Mouse (Mus musculus) MEL (cell line): ENCODE measurements around the gene Net1. TPM values are rescaled to one million over a fixed set of nuclear protein-coding genes. Genes with fewer than 3 reads are reported as not detected.

Experiments
- DNase-seq: peaks from one replicate; pipeline ENCODE4 v3.0.0; 2011; ENCODE audit warnings: low read depth, low spot score
- H3K27ac ChIP-seq: 2 replicates; pipeline ENCODE4 v1.5.1; 2012; ENCODE audit warnings: low read depth, mild to moderate bottlenecking, control low read depth, low read length, moderate library complexity; ENCODE audit not compliant: control insufficient read depth
- H3K27me3 ChIP-seq, 2 experiments: fragments of 150-350 bp in 1 of 2; sonication (generic) in 1 of 2; 2 replicates each; pipeline ENCODE4 v1.6.1; 2012; ENCODE audit warnings: low read length in 2 of 2, mild to moderate bottlenecking in 2 of 2, improper control_type of control experiment in 1 of 2, moderate library complexity in 1 of 2; ENCODE audit not compliant: insufficient read depth in 2 of 2, control insufficient read depth in 1 of 2
- H3K36me3 ChIP-seq, 2 experiments: 2 replicates each; pipeline ENCODE4 v1.6.1; 2012 to 2014; ENCODE audit warnings: low read length in 2 of 2, improper control_type of control experiment in 1 of 2, inconsistent platforms in 1 of 2, mild to moderate bottlenecking in 1 of 2; ENCODE audit not compliant: insufficient read depth in 2 of 2, control insufficient read depth in 1 of 2
- H3K4me1 ChIP-seq, 2 experiments: fragments of 150-350 bp in 1 of 2; sonication (generic) in 1 of 2; 2 replicates each; pipeline ENCODE4 v1.6.1; 2012; ENCODE audit warnings: low read length in 2 of 2, improper control_type of control experiment in 1 of 2, mild to moderate bottlenecking in 1 of 2; ENCODE audit not compliant: insufficient read depth in 2 of 2, control insufficient read depth in 1 of 2
- H3K4me3 ChIP-seq, 2 experiments: fragments of 150-350 bp in 1 of 2; sonication (generic) in 1 of 2; 2 replicates each; pipeline ENCODE4 v1.5.1; 2012; ENCODE audit warnings: low read depth in 2 of 2, low read length in 2 of 2, mild to moderate bottlenecking in 2 of 2, moderate library complexity in 2 of 2, control low read depth in 1 of 2, improper control_type of control experiment in 1 of 2; ENCODE audit not compliant: control insufficient read depth in 1 of 2, insufficient read depth in 1 of 2
- H3K79me2 ChIP-seq: 2 replicates; pipeline ENCODE4 v1.6.1; 2012; ENCODE audit warnings: mild to moderate bottlenecking, low read length, moderate library complexity; ENCODE audit not compliant: control insufficient read depth, poor library complexity, insufficient read depth
- H3K9ac ChIP-seq: 2 replicates; pipeline ENCODE4 v1.6.1; 2012; ENCODE audit warnings: low read depth, mild to moderate bottlenecking, control low read depth, low read length, moderate library complexity; ENCODE audit not compliant: control insufficient read depth, poor library complexity, severe bottlenecking
- H3K9me3 ChIP-seq: fragments of 150-350 bp; sonication (generic); replicated peaks from 2 replicates; pipeline ENCODE4 v1.6.1; 2012; ENCODE audit warnings: mild to moderate bottlenecking, low read length, improper control_type of control experiment, moderate library complexity; ENCODE audit not compliant: insufficient read depth
- CHD1 ChIP-seq: IDR thresholded peaks from 2 replicates; pipeline ENCODE4 v1.6.1; 2012; ENCODE audit warnings: low read depth, mild to moderate bottlenecking, inconsistent platforms, low read length, improper control_type of control experiment
- CTCF ChIP-seq, 3 experiments: IDR thresholded peaks in 2 of 3; conservative IDR thresholded peaks in 1 of 3; 2 replicates each; pipeline ENCODE4 v1.5.1; 2011 to 2012; ENCODE audit warnings: low read length in 3 of 3, low read depth in 2 of 3, mild to moderate bottlenecking in 2 of 3, improper control_type of control experiment in 1 of 3, inconsistent platforms in 1 of 3, mixed read lengths in 1 of 3, moderate library complexity in 1 of 3; ENCODE audit not compliant: control insufficient read depth in 1 of 3, insufficient read depth in 1 of 3, poor library complexity in 1 of 3, severe bottlenecking in 1 of 3
- E2F4 ChIP-seq: IDR thresholded peaks from 2 replicates; pipeline ENCODE4 v1.6.1; 2011; ENCODE audit warnings: low read depth, low read length, improper control_type of control experiment, borderline replicate concordance
- ELF1 ChIP-seq: IDR thresholded peaks from 2 replicates; pipeline ENCODE4 v1.6.1; 2014; ENCODE audit warnings: low read depth, mild to moderate bottlenecking, inconsistent platforms, low read length, improper control_type of control experiment, moderate library complexity
- EP300 ChIP-seq, 2 experiments: IDR thresholded peaks; 2 replicates each; pipeline ENCODE4 v1.6.1; 2011; ENCODE audit warnings: improper control_type of control experiment in 2 of 2, low read length in 2 of 2, low read depth in 1 of 2, mild to moderate bottlenecking in 1 of 2
- ETS1 ChIP-seq: IDR thresholded peaks from 2 replicates; pipeline ENCODE4 v1.6.1; 2012; ENCODE audit warnings: low read depth, mild to moderate bottlenecking, inconsistent platforms, low read length, improper control_type of control experiment, moderate library complexity
- GABPA ChIP-seq: IDR thresholded peaks from 2 replicates; pipeline ENCODE4 v1.6.1; 2012; ENCODE audit warnings: low read depth, mild to moderate bottlenecking, inconsistent platforms, low read length, improper control_type of control experiment, moderate library complexity
- GATA1 ChIP-seq: IDR thresholded peaks from 2 replicates; pipeline ENCODE4 v1.6.1; 2011; ENCODE audit warnings: low read depth, low read length, improper control_type of control experiment
- HCFC1 ChIP-seq: IDR thresholded peaks from 2 replicates; pipeline ENCODE4 v1.6.1; 2012; ENCODE audit warnings: low read depth, mild to moderate bottlenecking, inconsistent platforms, low read length, improper control_type of control experiment, moderate library complexity
- JUND ChIP-seq: IDR thresholded peaks from 2 replicates; pipeline ENCODE4 v1.6.1; 2011; ENCODE audit warnings: low read depth, mild to moderate bottlenecking, improper control_type of control experiment, low read length
- KAT2A ChIP-seq: conservative IDR thresholded peaks from 2 replicates; pipeline ENCODE4 v1.6.1; 2012; ENCODE audit warnings: low read depth, low read length, improper control_type of control experiment, inconsistent platforms
- MEF2A ChIP-seq: IDR thresholded peaks from 2 replicates; pipeline ENCODE4 v1.6.1; 2014; ENCODE audit warnings: low read depth, mild to moderate bottlenecking, inconsistent platforms, low read length, improper control_type of control experiment; ENCODE audit not compliant: poor library complexity, insufficient replicate concordance, severe bottlenecking; ENCODE audit errors: extremely low read depth
- MXI1 ChIP-seq: IDR thresholded peaks from 2 replicates; pipeline ENCODE4 v1.6.1; 2011; ENCODE audit warnings: mild to moderate bottlenecking, low read depth, low read length, improper control_type of control experiment
- MYB ChIP-seq: IDR thresholded peaks from 2 replicates; pipeline ENCODE4 v1.6.1; 2011; ENCODE audit warnings: mild to moderate bottlenecking, low read depth, low read length, improper control_type of control experiment
- NRF1 ChIP-seq: IDR thresholded peaks from 2 replicates; pipeline ENCODE4 v1.6.1; 2014; ENCODE audit warnings: low read depth, mild to moderate bottlenecking, inconsistent platforms, low read length, improper control_type of control experiment, moderate library complexity; ENCODE audit not compliant: poor library complexity, insufficient read depth, severe bottlenecking
- POLR2A ChIP-seq, 2 experiments: IDR thresholded peaks; 2 replicates each; pipeline ENCODE4 v1.6.1; 2011 to 2012; ENCODE audit warnings: low read length in 2 of 2, mild to moderate bottlenecking in 2 of 2, control low read depth in 1 of 2, improper control_type of control experiment in 1 of 2, low read depth in 1 of 2, moderate library complexity in 1 of 2; ENCODE audit not compliant: control insufficient read depth in 1 of 2, insufficient read depth in 1 of 2, poor library complexity in 1 of 2
- POLR2AphosphoS2 ChIP-seq: IDR thresholded peaks from 2 replicates; pipeline ENCODE4 v1.6.1; 2011; ENCODE audit warnings: low read length, improper control_type of control experiment
- POLR2AphosphoS5 ChIP-seq: IDR thresholded peaks from 2 replicates; pipeline ENCODE4 v1.6.1; 2012; ENCODE audit warnings: low read depth, borderline replicate concordance, mild to moderate bottlenecking, inconsistent platforms, low read length, moderate library complexity, mixed read lengths
- RCOR1 ChIP-seq: IDR thresholded peaks from 2 replicates; pipeline ENCODE4 v1.6.1; 2012; ENCODE audit warnings: low read depth, mild to moderate bottlenecking, inconsistent platforms, low read length, improper control_type of control experiment
- SIN3A ChIP-seq: IDR thresholded peaks from 2 replicates; pipeline ENCODE4 v1.6.1; 2012; ENCODE audit warnings: low read length, improper control_type of control experiment, inconsistent platforms
- SMC3 ChIP-seq: IDR thresholded peaks from 2 replicates; pipeline ENCODE4 v1.6.1; 2011; ENCODE audit warnings: low read depth, low read length, improper control_type of control experiment
- TBP ChIP-seq: IDR thresholded peaks from 2 replicates; pipeline ENCODE4 v1.8.0; 2011; ENCODE audit warnings: low read depth, low read length, improper control_type of control experiment
- TCF12 ChIP-seq: IDR thresholded peaks from 2 replicates; pipeline ENCODE4 v1.6.1; 2014; ENCODE audit warnings: low read depth, mild to moderate bottlenecking, inconsistent platforms, low read length, improper control_type of control experiment, moderate library complexity
- ZMIZ1 ChIP-seq: IDR thresholded peaks from 2 replicates; pipeline ENCODE4 v1.6.1; 2012; ENCODE audit warnings: low read depth, mild to moderate bottlenecking, inconsistent platforms, low read length, improper control_type of control experiment, moderate library complexity
- ZNF384 ChIP-seq: IDR thresholded peaks from 2 replicates; pipeline ENCODE4 v1.6.1; 2012; ENCODE audit warnings: low read depth, mild to moderate bottlenecking, inconsistent platforms, low read length, improper control_type of control experiment
- polyA plus RNA-seq, 2 experiments: library from polyadenylated mRNA; stranded (reverse) in 1 of 2; unstranded in 1 of 2; fragments of >175 nt in 1 of 2; fragments of >200 nt in 1 of 2; gene quantifications; 2 replicates each; pipeline versions ENCODE4 v1.2.1 to v1.2.4; 2012; ENCODE audit warnings: low replicate concordance in 2 of 2, low read depth in 1 of 2; ENCODE audit not compliant: insufficient read length in 2 of 2, insufficient read depth in 1 of 2, missing spikeins in 1 of 2
- total RNA-seq: library from RNA; depleted of rRNA; stranded (reverse); fragments of 300-350 nt; gene quantifications from 2 replicates; pipeline ENCODE4 v1.2.3, GENCODE M21; 2012

Gene Net1
- total and polyA plus RNA-seq, 3 experiments: 29.8 to 125 (median 63.2) TPM

DNA sequence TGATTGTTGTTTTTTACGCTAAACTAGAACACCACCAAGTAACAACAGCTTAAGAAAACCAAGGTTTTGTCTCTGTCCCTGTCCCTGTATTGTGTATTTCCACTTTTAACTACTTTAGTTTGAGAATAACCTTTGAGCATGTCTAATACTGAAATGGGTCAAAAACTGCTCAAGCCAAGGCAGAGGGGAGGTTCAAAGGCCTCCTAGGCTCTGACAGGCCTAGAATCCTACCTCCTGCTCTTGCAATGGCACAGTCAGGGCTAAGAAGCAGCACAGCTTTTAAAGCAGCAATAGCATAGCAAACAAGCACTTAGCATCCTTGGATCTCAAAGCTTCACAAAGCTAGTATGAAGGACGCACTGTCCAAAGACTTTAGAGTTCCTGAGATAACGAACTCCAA is 28.9 kb downstream of the Net1 start:
- no peak overlapping the region for H3K4me3 ChIP-seq
- no peak for TF ChIP-seq KAT2A
- TF ChIP-seq EP300 (IDR thresholded peaks at IDR 0.05; ENCODE audit: low read depth in 1 of 2, low read length in 2 of 2): no peak
- no peak for TF ChIP-seq MYB
- no peak for TF ChIP-seq POLR2AphosphoS2
- no peak for TF ChIP-seq JUND
- TF ChIP-seq SMC3: no peak
- no peak for TF ChIP-seq ELF1
- no peak for TF ChIP-seq GATA1
- TF ChIP-seq MXI1: no peak
- no peak for TF ChIP-seq ETS1
- TF ChIP-seq CHD1: no peak
- no peak for TF ChIP-seq TCF12
- TF ChIP-seq ZNF384: no peak
- no peak for TF ChIP-seq TBP
- H3K9me3 ChIP-seq: no peaks in the 10 kb centered on the region
- H3K79me2 ChIP-seq: peaks cover 27% of the 10 kb centered on the region
- H3K27me3 ChIP-seq: no peaks in the 10 kb centered on the region
- H3K36me3 ChIP-seq: peaks cover 19 to 21% of the 10 kb centered on the region in 2 experiments
- no peak overlapping the region for H3K9ac ChIP-seq
- H3K4me1 ChIP-seq: peaks cover 2 to 4% of the 10 kb centered on the region in 2 experiments; a peak in 2 of 4 replicates
- H3K27ac ChIP-seq: no peak overlapping the region
- DNase-seq: no peak

DNA sequence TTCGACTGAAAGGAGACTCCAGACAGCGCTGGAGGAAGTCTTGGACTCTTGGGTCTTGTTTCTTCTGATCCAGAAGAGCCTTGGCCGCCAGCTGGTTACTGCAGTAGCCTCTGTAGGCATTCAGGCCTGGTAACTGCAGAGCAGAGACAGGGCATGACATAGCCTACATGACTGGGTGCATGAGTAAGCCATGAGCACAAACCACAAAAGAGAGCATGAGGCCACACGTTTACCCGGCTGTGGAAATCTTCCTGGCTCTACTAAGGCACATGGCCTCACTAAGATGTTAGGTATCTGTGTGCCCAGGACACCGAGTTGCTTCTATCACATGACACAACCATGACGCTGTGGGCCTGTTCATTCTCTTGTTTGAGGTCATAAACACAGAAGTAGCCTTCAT is 31.4 kb downstream of the Net1 start:
- Histone ChIP-seq H3K4me3 (no peak overlapping the region), H3K27ac (no peak overlapping the region)
- no peak for TF ChIP-seq E2F4
- no peak for TF ChIP-seq TCF12
- no peak for TF ChIP-seq SMC3
- TF ChIP-seq, all 39 proteins: peak for 0
- H3K9me3 ChIP-seq: no peaks in the 10 kb centered on the region
- DNase-seq: no peak
- H3K36me3 ChIP-seq: peaks cover 10 to 22% of the 10 kb centered on the region in 2 experiments
- peaks cover 0 to 3% of the 10 kb centered on the region in 2 experiments; a peak in 1 of 4 replicates for H3K4me1 ChIP-seq
- no peaks in the 10 kb centered on the region for H3K27me3 ChIP-seq
- peaks cover 12% of the 10 kb centered on the region for H3K79me2 ChIP-seq
- H3K9ac ChIP-seq: no peak overlapping the region

GRCm38 (mm10) chr13:3877679-3878220 is 40.3 kb downstream of the Net1 start:
- peaks cover 3 to 4% of the 10 kb centered on the region in 2 experiments; a peak in 1 of 4 replicates for H3K4me1 ChIP-seq
- H3K27ac ChIP-seq: no peak overlapping the region
- H3K36me3 ChIP-seq: peaks cover 3% of the 10 kb centered on the region in 2 experiments; a peak in 2 of 4 replicates
- DNase-seq: no peak
- H3K9me3 ChIP-seq: no peaks in the 10 kb centered on the region
- no peak overlapping the region for H3K4me3 ChIP-seq
- H3K79me2 ChIP-seq: no peaks in the 10 kb centered on the region
- TF ChIP-seq TCF12: no peak
- TF ChIP-seq SIN3A: no peak
- TF ChIP-seq MXI1: no peak
- no peak for TF ChIP-seq ZNF384
- no peak for TF ChIP-seq NRF1
- TF ChIP-seq MEF2A: no peak
- no peak for TF ChIP-seq HCFC1
- TF ChIP-seq MYB: no peak
- TF ChIP-seq KAT2A: no peak
- TF ChIP-seq RCOR1: no peak
- no peak for TF ChIP-seq TBP
- no peak for TF ChIP-seq ZMIZ1
- no peak for TF ChIP-seq POLR2AphosphoS5
- TF ChIP-seq GABPA: no peak
- no peak for TF ChIP-seq POLR2A (IDR thresholded peaks at IDR 0.05; ENCODE audit: control insufficient read depth in 1 of 2, insufficient read depth in 1 of 2, low read depth in 1 of 2, low read length in 2 of 2, poor library complexity in 1 of 2)
- no peak for TF ChIP-seq CTCF (IDR thresholded peaks at IDR 0.05 in 2 of 3, conservative IDR thresholded peaks at IDR 0.05 in 1 of 3; ENCODE audit: control insufficient read depth in 1 of 3, insufficient read depth in 1 of 3, low read depth in 2 of 3, low read length in 3 of 3, poor library complexity in 1 of 3, severe bottlenecking in 1 of 3)
- TF ChIP-seq E2F4: no peak
- H3K9ac ChIP-seq: no peak overlapping the region
- H3K27me3 ChIP-seq: no peaks in the 10 kb centered on the region
